Mouse (Mus musculus) thymus, adult 2 months (tissue): ENCODE measurements around the gene Mypn.

ENCODE experiments used
- CTCF ChIP-seq: fragments of 200-500 bp; IDR thresholded peaks from 2 replicates; pipeline ENCODE4 v1.5.1; 2012; ENCODE audit warnings: mild to moderate bottlenecking, control low read depth, low read length, moderate library complexity, borderline replicate concordance; ENCODE audit not compliant: control insufficient read depth, poor library complexity, insufficient read depth; ENCODE audit errors: extremely low read depth
- POLR2A ChIP-seq: fragments of 200-500 bp; IDR thresholded peaks from 2 replicates; pipeline ENCODE4 v1.6.1; 2012; ENCODE audit warnings: mild to moderate bottlenecking, low read length, control low read depth, moderate library complexity; ENCODE audit not compliant: control insufficient read depth, poor library complexity, insufficient read depth; ENCODE audit errors: extremely low read depth

DNA sequence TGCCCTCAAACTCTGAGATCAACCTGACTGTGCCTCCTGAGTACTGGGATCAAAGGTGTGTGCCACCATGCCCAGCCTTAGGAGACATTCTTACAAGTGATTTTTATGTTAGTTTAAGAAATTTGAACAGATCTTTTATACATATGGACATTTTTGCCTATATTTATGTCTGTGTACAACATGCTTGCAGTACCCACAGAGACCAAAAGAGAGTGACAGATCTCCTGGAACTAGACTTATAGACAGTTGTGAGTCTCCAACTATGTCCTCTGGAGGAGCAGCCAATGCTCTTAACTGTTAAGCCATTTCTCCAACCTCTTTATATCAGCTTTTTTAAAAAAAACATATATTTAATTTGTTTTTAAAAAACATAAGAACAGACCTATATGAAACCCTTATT lies 51.4 kb downstream of the Mypn start:
- TF ChIP-seq CTCF (no peak), POLR2A (no peak)
